Mouse (Mus musculus): ENCODE data around the gene Rps25. TPM values are rescaled to one million over a fixed set of nuclear protein-coding genes. Genes with fewer than 3 reads are reported as not detected.

Rps25 gene
- polyA plus RNA-seq, 1 experiment = 559 TPM

- peak within 1 kb of the TSS; percentile 61 for H3K27ac ChIP-seq (ENCODE audit: insufficient read depth, low read length)
- TF ChIP-seq POLR2A (IDR thresholded peaks at IDR 0.05; ENCODE audit: extremely low read depth, insufficient read depth, low read length) = peak; percentile 59
- 0 out of 2 replicates have a peak, but pooled peaks have one; percentile 3 for TF ChIP-seq CTCF (IDR thresholded peaks at IDR 0.05; ENCODE audit: extremely low read depth, insufficient read depth, low read length)
- peak within 1 kb of the TSS; percentile 69 for H3K4me3 ChIP-seq (ENCODE audit: insufficient read depth, low read length)
- H3K4me1 ChIP-seq (ENCODE audit: control insufficient read depth, insufficient read depth, low read length) = peaks cover 4% of the 10 kb centered on the region; the same call in 1 of the 2 replicates
These were observed 27.7 kb upstream of the Rps25 start, which contains the start of gene Hyou1 for GRCm38 (mm10) chr9:44379054-44379834. Hyou1 (plus strand) TSS chr9:44379490.

DNA sequence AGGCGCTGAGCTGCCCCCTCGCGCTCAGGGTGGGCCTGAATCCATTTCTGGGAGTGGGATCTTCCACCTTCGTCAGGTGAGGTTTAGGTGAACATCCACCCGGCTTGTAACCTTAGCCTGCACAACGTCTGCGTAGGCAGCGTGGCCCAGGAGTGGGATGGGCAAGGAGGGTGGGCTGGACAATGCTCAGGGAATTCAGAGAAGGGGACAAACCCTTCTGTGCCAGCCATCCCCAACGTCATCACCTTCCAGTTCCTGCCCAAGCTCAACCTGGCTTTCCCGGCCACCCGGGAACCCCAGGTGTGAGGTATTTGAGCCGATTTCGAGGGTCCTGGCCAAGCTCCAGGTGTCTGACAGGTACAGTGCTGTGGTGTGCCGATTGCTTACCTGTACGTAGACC lies 27.1 kb upstream of the Rps25 start:
- Histone ChIP-seq H3K4me3 (ENCODE audit: insufficient read depth, low read length) (peak overlapping the region; percentile 69), H3K4me1 (ENCODE audit: control insufficient read depth, insufficient read depth, low read length) (peaks cover 4% of the 10 kb centered on the region; the same call in 1 of the 2 replicates), H3K27ac (ENCODE audit: insufficient read depth, low read length) (0 out of 2 replicates have a peak overlapping the region, but pooled peaks have one; percentile 26)
- TF ChIP-seq POLR2A (IDR thresholded peaks at IDR 0.05; ENCODE audit: extremely low read depth, insufficient read depth, low read length) (no peak), CTCF (IDR thresholded peaks at IDR 0.05; ENCODE audit: extremely low read depth, insufficient read depth, low read length) (no peak)

DNA sequence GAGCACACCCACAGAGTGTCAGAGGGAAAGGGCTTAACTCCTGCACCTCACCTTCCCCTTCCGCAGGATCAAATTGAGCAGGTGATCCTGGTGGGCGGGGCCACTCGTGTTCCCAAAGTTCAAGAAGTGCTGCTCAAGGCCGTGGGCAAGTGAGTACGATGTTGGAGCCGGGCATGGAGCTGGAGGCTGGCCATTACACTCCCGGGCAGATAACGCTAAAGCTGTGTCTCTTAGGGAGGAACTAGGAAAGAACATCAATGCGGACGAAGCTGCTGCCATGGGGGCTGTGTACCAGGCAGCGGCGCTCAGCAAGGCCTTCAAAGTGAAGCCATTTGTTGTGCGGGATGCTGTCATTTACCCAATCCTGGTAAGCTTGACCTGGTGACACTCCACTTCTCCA lies 22.3 kb upstream of the Rps25 start:
- peaks cover 4% of the 10 kb centered on the region; the same call in 1 of the 2 replicates for H3K4me1 ChIP-seq (ENCODE audit: control insufficient read depth, insufficient read depth, low read length)

GRCm38 (mm10) chr9:44387221-44387620 lies 19.7 kb upstream of the Rps25 start:
- no peak overlapping the region for H3K4me3 ChIP-seq (ENCODE audit: insufficient read depth, low read length)
- H3K27ac ChIP-seq (ENCODE audit: insufficient read depth, low read length) = no peak overlapping the region
- no peaks in the 10 kb centered on the region for H3K4me1 ChIP-seq (ENCODE audit: control insufficient read depth, insufficient read depth, low read length)
- TF ChIP-seq POLR2A (IDR thresholded peaks at IDR 0.05; ENCODE audit: extremely low read depth, insufficient read depth, low read length) (no peak), CTCF (IDR thresholded peaks at IDR 0.05; ENCODE audit: extremely low read depth, insufficient read depth, low read length) (no peak)

More for the DNA sequence above, 22.3 kb upstream of the Rps25 start:
- no peak for TF ChIP-seq CTCF (IDR thresholded peaks at IDR 0.05; ENCODE audit: extremely low read depth, insufficient read depth, low read length)
- no peak for TF ChIP-seq POLR2A (IDR thresholded peaks at IDR 0.05; ENCODE audit: extremely low read depth, insufficient read depth, low read length)
- Histone ChIP-seq H3K4me3 (ENCODE audit: insufficient read depth, low read length) (no peak overlapping the region), H3K27ac (ENCODE audit: insufficient read depth, low read length) (no peak overlapping the region)

- Histone ChIP-seq H3K4me3 (ENCODE audit: insufficient read depth, low read length) (no peak overlapping the region), H3K4me1 (ENCODE audit: control insufficient read depth, insufficient read depth, low read length) (no peaks in the 10 kb centered on the region), H3K27ac (ENCODE audit: insufficient read depth, low read length) (no peak overlapping the region)
- TF ChIP-seq POLR2A (IDR thresholded peaks at IDR 0.05; ENCODE audit: extremely low read depth, insufficient read depth, low read length) (no peak), CTCF (IDR thresholded peaks at IDR 0.05; ENCODE audit: extremely low read depth, insufficient read depth, low read length) (peak; percentile 73)
These were observed 17.7 kb upstream of the Rps25 start for GRCm38 (mm10) chr9:44389273-44389672.

DNA sequence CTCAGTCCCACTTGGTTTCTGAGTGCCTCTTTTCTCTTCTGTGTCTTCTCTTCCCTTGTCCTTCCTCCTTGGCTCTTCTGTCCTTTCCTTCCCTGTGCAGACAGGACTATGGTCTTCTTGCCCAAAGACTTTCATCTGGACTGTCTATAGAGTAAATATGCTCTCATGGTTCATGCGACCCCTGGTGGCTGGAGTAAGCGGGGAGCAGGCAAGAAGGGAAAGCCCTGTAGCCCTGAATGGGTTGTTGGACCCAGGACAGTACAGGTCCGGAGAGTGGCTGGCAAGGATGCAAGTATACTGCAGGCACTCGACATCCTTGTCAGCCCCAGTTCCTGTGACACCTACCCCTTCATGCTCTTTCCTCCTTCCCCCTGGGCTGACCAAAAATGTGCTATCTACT lies 15.5 kb upstream of the Rps25 start:
- TF ChIP-seq CTCF (IDR thresholded peaks at IDR 0.05; ENCODE audit: extremely low read depth, insufficient read depth, low read length) = peak; percentile 67
- no peak for TF ChIP-seq POLR2A (IDR thresholded peaks at IDR 0.05; ENCODE audit: extremely low read depth, insufficient read depth, low read length)
- Histone ChIP-seq H3K4me3 (ENCODE audit: insufficient read depth, low read length) (no peak overlapping the region), H3K4me1 (ENCODE audit: control insufficient read depth, insufficient read depth, low read length) (no peaks in the 10 kb centered on the region), H3K27ac (ENCODE audit: insufficient read depth, low read length) (no peak overlapping the region)

DNA sequence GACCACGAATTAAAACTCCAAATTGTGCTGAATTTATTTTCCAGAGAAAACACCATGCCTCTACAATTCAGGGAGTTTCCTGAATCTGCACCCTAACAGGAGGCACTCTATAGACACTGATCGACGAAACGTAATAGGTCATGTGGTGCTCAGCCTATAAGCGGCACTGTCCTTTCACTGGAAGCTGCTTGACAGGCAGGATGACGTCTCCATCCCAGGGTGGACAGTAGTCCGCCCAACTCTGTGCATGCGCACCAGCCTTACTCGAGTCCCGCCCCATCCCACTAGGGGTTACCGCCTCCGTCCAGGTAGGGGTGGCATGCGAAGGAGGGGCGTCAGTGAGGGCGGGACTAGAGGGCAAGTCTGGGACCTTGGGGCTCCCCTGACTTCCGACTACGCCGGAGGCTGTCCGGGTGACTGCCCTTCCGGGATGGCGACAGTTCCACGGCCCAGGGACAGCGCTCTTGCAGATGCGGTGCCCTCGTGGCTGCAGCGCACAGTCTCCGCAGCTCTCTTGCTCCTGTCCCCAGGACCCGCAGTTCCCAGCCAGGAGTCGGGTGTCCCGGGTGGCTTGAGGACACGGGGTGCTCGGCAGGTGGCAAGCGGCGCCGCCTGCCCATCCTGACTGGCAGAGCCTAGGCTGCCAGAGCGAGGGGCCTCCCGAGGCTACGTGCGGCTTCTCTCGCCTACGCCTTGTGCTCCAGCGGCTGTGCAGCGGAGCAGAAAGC lies 10.1 kb upstream of the Rps25 start, which contains the start of gene Slc37a4:
Slc37a4 (plus strand) TSS at position 169 of the 728 bp plus-strand sequence.
- peaks cover 4% of the 10 kb centered on the region for H3K4me1 ChIP-seq (ENCODE audit: control insufficient read depth, insufficient read depth, low read length)
- TF ChIP-seq CTCF (IDR thresholded peaks at IDR 0.05; ENCODE audit: extremely low read depth, insufficient read depth, low read length) (no peak), POLR2A (IDR thresholded peaks at IDR 0.05; ENCODE audit: extremely low read depth, insufficient read depth, low read length) (peak; percentile 62)
- H3K27ac ChIP-seq (ENCODE audit: insufficient read depth, low read length) = peak within 1 kb of the TSS; percentile 55
- H3K4me3 ChIP-seq (ENCODE audit: insufficient read depth, low read length) = peak within 1 kb of the TSS; percentile 59

DNA sequence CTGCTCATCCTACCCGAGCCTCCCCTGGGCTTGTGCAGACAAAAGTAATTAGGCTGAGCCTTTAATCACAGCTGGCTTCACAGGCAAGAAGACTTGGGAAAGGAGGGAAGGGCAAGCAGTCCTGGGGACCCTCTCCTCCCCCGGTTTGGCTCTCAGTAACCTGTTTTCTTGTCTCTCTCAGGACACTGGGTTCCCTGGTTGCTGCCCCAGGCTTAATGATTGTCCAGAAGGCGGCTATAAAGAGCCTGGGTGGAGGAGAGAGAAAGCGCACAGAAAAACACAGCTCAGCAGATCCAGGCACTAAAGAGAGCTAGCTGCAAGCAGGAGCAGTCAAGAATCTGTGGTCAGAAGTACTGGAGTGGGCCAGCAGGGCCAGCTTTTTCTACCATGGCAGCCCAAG lies 8.9 kb upstream of the Rps25 start:
- no peak overlapping the region for H3K27ac ChIP-seq (ENCODE audit: insufficient read depth, low read length)
- H3K4me3 ChIP-seq (ENCODE audit: insufficient read depth, low read length) = peak overlapping the region; percentile 59; the same call in 1 of the 2 replicates
- TF ChIP-seq POLR2A (IDR thresholded peaks at IDR 0.05; ENCODE audit: extremely low read depth, insufficient read depth, low read length) (no peak), CTCF (IDR thresholded peaks at IDR 0.05; ENCODE audit: extremely low read depth, insufficient read depth, low read length) (no peak)
- H3K4me1 ChIP-seq (ENCODE audit: control insufficient read depth, insufficient read depth, low read length) = peaks cover 4% of the 10 kb centered on the region

DNA sequence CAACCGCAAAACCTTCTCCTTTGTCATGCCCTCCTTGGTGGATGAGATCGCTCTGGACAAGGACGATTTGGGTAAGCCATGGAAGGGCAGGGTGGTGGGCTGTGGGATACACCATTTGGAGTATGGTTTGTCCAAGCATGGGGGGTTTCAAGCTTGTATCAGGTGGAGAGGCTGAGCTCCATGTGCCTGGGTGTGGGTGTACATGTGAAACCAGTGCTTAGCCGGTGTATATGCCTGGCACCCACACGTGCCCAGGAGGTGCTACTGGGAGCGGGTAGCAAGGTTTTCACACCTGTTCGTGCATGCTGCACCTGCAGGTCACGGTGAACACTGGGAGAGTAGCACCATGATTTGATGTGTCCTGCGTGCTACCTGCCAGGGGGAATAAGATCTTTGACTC lies 8.4 kb upstream of the Rps25 start:
- TF ChIP-seq CTCF (IDR thresholded peaks at IDR 0.05; ENCODE audit: extremely low read depth, insufficient read depth, low read length) (no peak), POLR2A (IDR thresholded peaks at IDR 0.05; ENCODE audit: extremely low read depth, insufficient read depth, low read length) (no peak)
- Histone ChIP-seq H3K27ac (ENCODE audit: insufficient read depth, low read length) (no peak overlapping the region), H3K4me3 (ENCODE audit: insufficient read depth, low read length) (peak overlapping the region; percentile 59), H3K4me1 (ENCODE audit: control insufficient read depth, insufficient read depth, low read length) (peaks cover 4% of the 10 kb centered on the region)
